Mouse (Mus musculus) fibroblast of lung, adult 2 months (primary cell): ENCODE results near the gene Hmbs.

ENCODE experiments used
- DNase-seq: peaks from one replicate; pipeline ENCODE4 v3.0.0-alpha.2; 2011; ENCODE audit warnings: low read depth

Gene Hmbs

DNA sequence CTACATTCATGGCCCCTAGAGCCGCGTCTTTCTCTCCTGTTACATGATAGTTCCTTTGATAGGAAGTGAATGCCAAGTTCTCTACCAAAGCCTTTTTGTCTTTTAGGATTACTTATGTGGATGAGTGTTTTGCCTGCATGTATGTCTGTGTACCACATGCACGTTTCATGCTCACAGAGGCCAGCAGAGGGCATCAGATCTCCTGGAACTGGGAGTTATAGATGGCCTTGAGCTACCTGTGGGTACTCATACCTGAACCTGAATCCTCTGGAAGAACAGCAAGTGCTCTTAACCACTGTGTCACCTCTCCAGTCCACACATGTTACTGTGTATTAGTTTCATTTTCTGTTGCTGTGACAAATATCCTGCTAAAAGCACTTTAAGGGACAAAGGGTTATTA, 51.5 kb downstream of the Hmbs start:
- DNase-seq = no peak

DNA sequence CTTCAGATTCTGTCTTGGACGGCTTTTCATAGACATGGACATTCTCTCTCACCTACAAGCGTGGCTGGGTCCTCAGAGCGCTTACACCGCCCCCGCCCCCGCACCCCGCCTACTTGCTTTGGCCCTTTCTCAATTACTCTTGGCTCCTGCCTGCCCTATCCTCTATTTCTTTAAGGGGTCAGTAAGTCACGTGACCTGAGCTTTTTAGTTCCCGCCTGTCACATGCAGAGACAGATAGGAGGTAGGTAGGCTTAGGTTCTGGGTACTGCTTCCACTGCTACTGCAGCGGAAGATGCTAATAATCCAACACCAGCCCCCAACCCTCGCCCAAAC, 55.1 kb downstream of the Hmbs start:
- DNase-seq = no peak

DNA sequence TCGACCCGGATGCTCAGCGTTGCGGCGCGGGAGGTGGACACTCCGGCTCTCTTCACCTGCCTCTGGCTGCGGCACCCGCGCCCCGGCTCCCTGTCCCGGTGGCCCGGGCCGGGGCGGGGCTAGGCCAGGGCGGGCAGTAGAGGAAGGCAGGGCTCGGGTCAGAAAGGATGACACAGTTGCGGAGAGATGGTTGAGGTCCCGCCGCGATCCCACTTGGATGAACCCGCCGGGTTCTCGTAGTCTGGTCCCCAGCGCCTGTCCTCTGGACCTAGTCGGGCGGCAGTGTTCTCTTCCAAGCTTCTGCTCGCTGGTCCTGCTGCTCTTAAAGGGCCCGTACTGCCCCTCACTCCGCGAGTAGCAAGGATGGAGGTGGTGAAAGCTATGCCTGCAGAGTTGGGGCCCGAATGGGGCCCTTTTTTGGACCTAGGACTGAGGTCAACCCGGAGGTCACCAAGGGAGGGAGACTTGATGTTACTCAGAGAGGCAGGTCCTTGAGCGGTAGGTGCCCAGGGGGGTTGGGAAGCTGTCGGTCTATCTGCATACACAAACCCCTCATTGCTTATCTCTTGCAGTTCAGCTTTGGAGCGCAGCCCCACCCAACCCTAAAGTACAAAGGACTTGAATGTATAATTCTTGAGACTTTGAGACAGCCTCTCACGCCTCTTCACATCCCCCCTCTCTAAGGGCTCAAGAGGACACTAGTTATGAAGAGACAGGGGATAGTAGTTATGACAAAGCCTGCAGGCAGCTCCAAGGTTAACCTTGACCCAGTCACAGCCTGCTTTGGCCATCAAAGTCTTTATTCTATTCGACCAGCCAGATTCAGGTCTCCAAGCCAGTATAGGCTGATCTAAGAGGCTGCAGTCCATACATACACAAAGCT, 55.7 kb downstream of the Hmbs start, which contains the start of gene Abcg4:
Abcg4 (minus strand) TSS at position 540 of the 883 bp plus-strand sequence.
- DNase-seq = no peak

DNA sequence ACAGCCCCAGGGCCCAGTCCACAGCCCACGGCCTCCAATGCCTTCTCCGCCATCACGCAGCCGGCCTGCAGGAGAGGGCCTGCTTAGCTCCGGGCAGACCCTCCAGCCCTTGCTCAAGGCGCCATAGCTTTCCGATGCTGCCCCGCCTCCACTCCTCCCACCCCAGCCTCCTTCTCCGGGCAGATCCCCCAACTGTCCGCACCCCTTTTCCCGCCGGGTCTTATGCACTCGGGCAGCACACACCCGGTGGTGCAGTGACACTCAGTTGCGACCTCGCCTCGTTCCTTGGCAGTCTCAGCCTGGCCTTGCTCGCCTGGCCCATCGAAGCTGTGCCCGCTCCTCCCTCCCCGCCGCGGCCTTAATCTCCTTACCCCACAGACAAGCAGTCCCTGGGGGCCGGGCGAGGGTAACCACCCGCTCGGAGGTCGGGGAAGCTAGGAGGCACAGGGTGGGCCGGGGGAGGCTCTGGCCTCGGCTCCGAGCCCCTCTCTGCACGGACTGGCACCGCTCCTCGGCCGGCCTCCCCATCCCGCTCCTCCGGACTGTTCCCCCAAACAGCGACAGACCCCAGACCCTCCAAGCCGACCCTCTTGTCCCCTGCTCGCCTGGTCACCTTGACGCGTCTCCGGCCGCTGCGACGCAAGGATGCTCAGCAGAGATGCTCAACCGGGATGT, 56.5 kb downstream of the Hmbs start:
- no peak for DNase-seq

DNA sequence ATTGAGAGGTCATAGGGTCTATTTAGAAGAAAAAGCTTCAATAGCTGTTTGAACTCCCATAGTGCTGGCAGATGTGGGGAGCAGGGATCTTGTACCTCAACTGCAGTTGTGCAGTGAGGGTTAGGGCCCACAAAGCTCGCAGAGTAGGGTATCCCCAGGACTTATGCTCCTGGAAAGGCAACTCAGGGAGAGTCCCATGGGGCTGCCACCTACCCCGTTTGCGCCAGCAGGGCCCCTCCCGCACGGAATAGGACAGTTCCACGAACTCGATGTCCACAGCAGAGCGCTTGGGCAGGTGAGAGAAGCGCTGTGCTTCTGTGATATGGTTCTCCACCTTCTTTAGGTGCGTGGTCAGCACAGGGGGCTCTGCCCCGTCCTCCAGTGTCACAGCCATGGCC, 57.0 kb downstream of the Hmbs start:
- DNase-seq = no peak
